Mouse (Mus musculus): Measurements from ENCODE around the gene Vmn1r117. TPM values are rescaled to one million over a fixed set of nuclear protein-coding genes. Genes with fewer than 3 reads are reported as not detected.
"Not testable (repeated sequence)": the region's sequence is repeated elsewhere in the genome, so short reads cannot be mapped to it uniquely, and the experiment has no call there.

Vmn1r117 gene
- polyA plus RNA-seq (2016; fragmentation: Nextera tagmentation; extraction: Ambion mirVana): not detected in 2 replicates

- H3K27me3 ChIP-seq (replicated peaks; ENCODE audit: low read depth, poor library complexity, severe bottlenecking); H3K4me1 ChIP-seq; H3K36me3 ChIP-seq (replicated peaks); H3K27ac ChIP-seq (replicated peaks); H3K4me3 ChIP-seq; H3K9me3 ChIP-seq; DNase-seq (ENCODE audit: low spot score): not testable (repeated sequence)
- WGBS: no CpG with 5 or more reads among the region's 2 CpGs
Observed at GRCm38 (mm10) chr7:20884021-20884420, at the start of gene Vmn1r117. Gene Vmn1r117, minus strand, starts transcription at chr7:20884121.

GRCm38 (mm10) chr7:20912247-20912646 is 28.3 kb upstream of the Vmn1r117 start, which contains the start of gene Vmn1r118:
Gene Vmn1r118, minus strand, starts transcription at chr7:20912347.
- not testable (repeated sequence) for H3K36me3 ChIP-seq (replicated peaks); DNase-seq (ENCODE audit: low spot score); H3K9me3 ChIP-seq; H3K4me3 ChIP-seq; H3K27me3 ChIP-seq (replicated peaks; ENCODE audit: low read depth, poor library complexity, severe bottlenecking); H3K4me1 ChIP-seq; H3K27ac ChIP-seq (replicated peaks)
- no CpG with 5 or more reads among the region's 2 CpGs for WGBS

GRCm38 (mm10) chr7:20871956-20872355 is 12.0 kb downstream of the Vmn1r117 start, which contains the start of gene Vmn1r116:
Gene Vmn1r116, plus strand, starts transcription at chr7:20872256.
- WGBS: 60% methylated on average over 3 of the region's 3 CpGs
- H3K4me1 ChIP-seq; DNase-seq (ENCODE audit: low spot score): not testable (repeated sequence)

GRCm38 (mm10) chr7:20844885-20845284 is 39.0 kb downstream of the Vmn1r117 start, which contains the start of gene Vmn1r115:
Gene Vmn1r115, minus strand, starts transcription at chr7:20844985.
- H3K27me3 ChIP-seq (replicated peaks; ENCODE audit: low read depth, poor library complexity, severe bottlenecking); DNase-seq (ENCODE audit: low spot score); H3K4me3 ChIP-seq; H3K36me3 ChIP-seq (replicated peaks); H3K4me1 ChIP-seq; H3K27ac ChIP-seq (replicated peaks); H3K9me3 ChIP-seq: not testable (repeated sequence)
- WGBS: 94% methylated on average over 1 of the region's 3 CpGs

More at GRCm38 (mm10) chr7:20871956-20872355, 12.0 kb downstream of the Vmn1r117 start, which contains the start of gene Vmn1r116:
- H3K36me3 ChIP-seq (replicated peaks); H3K4me3 ChIP-seq; H3K27ac ChIP-seq (replicated peaks); H3K9me3 ChIP-seq; H3K27me3 ChIP-seq (replicated peaks; ENCODE audit: low read depth, poor library complexity, severe bottlenecking): not testable (repeated sequence)

Other genes with a start within 250 kb of the Vmn1r117 start
- gene Vmn1r107, start 215.2 kb downstream of the Vmn1r117 start, polyA plus RNA-seq (2016; fragmentation: Nextera tagmentation; extraction: Ambion mirVana): not detected in 2 replicates
- not detected in 2 replicates for gene Vmn1r111, start 180.9 kb downstream of the Vmn1r117 start, polyA plus RNA-seq (2016; fragmentation: Nextera tagmentation; extraction: Ambion mirVana)
- gene Gm10668, start 153.5 kb downstream of the Vmn1r117 start, polyA plus RNA-seq (2016; fragmentation: Nextera tagmentation; extraction: Ambion mirVana): not detected in 2 replicates
- gene Vmn1r112, start 112.9 kb downstream of the Vmn1r117 start, polyA plus RNA-seq (2016; fragmentation: Nextera tagmentation; extraction: Ambion mirVana): not detected in 2 replicates
- not detected in 2 replicates for gene Vmn1r113, start 96.8 kb downstream of the Vmn1r117 start, polyA plus RNA-seq (2016; fragmentation: Nextera tagmentation; extraction: Ambion mirVana)
- not detected in 2 replicates for gene Vmn1r114, start 71.9 kb downstream of the Vmn1r117 start, polyA plus RNA-seq (2016; fragmentation: Nextera tagmentation; extraction: Ambion mirVana)
- not detected in 2 replicates for gene Vmn1r115, start 39.1 kb downstream of the Vmn1r117 start, polyA plus RNA-seq (2016; fragmentation: Nextera tagmentation; extraction: Ambion mirVana)
- gene Vmn1r116, start 11.9 kb downstream of the Vmn1r117 start, polyA plus RNA-seq (2016; fragmentation: Nextera tagmentation; extraction: Ambion mirVana): not detected in 2 replicates
- gene Vmn1r118, start 28.2 kb upstream of the Vmn1r117 start, polyA plus RNA-seq (2016; fragmentation: Nextera tagmentation; extraction: Ambion mirVana): not detected in 2 replicates
- not detected in 2 replicates for gene Vmn1r119, start 128.3 kb upstream of the Vmn1r117 start, polyA plus RNA-seq (2016; fragmentation: Nextera tagmentation; extraction: Ambion mirVana)
- gene Vmn1r120, start 169.7 kb upstream of the Vmn1r117 start, polyA plus RNA-seq (2016; fragmentation: Nextera tagmentation; extraction: Ambion mirVana): not detected in 2 replicates
- not detected in 2 replicates for gene Vmn1r121, start 214.4 kb upstream of the Vmn1r117 start, polyA plus RNA-seq (2016; fragmentation: Nextera tagmentation; extraction: Ambion mirVana)

All from embryonic facial prominence, embryonic 10.5 days (tissue).